Mouse (Mus musculus) stomach, postnatal 0 days (tissue): ENCODE results near the gene Cct5. TPM values are rescaled to one million over a fixed set of nuclear protein-coding genes. Genes with fewer than 3 reads are reported as not detected.
A peak's percentile ranks its signal among the peaks of the same experiment; 100 is the strongest.

Experiments used
- ATAC-seq: fragments of 200-750 bp; cut with Nextera tagmentation; 2 replicates; pipeline ENCODE4 v1.8.0; 2017; ENCODE audit not compliant: low FRiP score, low TSS enrichment
- DNase-seq: peaks from one replicate; pipeline ENCODE4 v3.0.0-alpha.2; 2016; ENCODE audit warnings: low spot score
- H3K27ac ChIP-seq: fragments of 300-500 bp; sonication (generic); replicated peaks from 2 replicates; pipeline ENCODE4 v1.5.1; 2014; ENCODE audit warnings: mild to moderate bottlenecking, control low read depth
- H3K27me3 ChIP-seq: fragments of 300-500 bp; sonication (generic); 2 replicates; pipeline ENCODE4 v1.6.1; 2014; ENCODE audit warnings: low read length; ENCODE audit not compliant: control insufficient read depth, insufficient read depth
- H3K36me3 ChIP-seq: fragments of 300-500 bp; sonication (generic); 2 replicates; pipeline ENCODE4 v1.6.1; 2014; ENCODE audit warnings: low read length, mixed read lengths; ENCODE audit not compliant: control insufficient read depth, insufficient read depth
- H3K4me1 ChIP-seq: fragments of 300-500 bp; sonication (generic); replicated peaks from 2 replicates; pipeline ENCODE4 v1.6.1; 2014; ENCODE audit warnings: antibody characterized with exemption; ENCODE audit not compliant: control insufficient read depth, insufficient read depth
- H3K4me2 ChIP-seq: fragments of 300-500 bp; sonication (generic); replicated peaks from 2 replicates; pipeline ENCODE4 v1.6.1; 2014; ENCODE audit warnings: low read depth, mild to moderate bottlenecking, control low read depth, moderate library complexity
- H3K4me3 ChIP-seq: fragments of 300-500 bp; sonication (generic); 2 replicates; pipeline ENCODE4 v1.5.1; 2014; ENCODE audit warnings: low read depth, low read length, control low read depth
- H3K9ac ChIP-seq: fragments of 300-500 bp; sonication (generic); 2 replicates; pipeline ENCODE4 v1.6.1; 2014; ENCODE audit warnings: mild to moderate bottlenecking, low read length, control low read depth, mixed read lengths
- H3K9me3 ChIP-seq: fragments of 300-500 bp; sonication (generic); 2 replicates; pipeline ENCODE4 v1.6.1; 2016; ENCODE audit warnings: low read length; ENCODE audit not compliant: control insufficient read depth
- CTCF ChIP-seq: IDR thresholded peaks from 2 replicates; pipeline ENCODE4 v1.5.1; 2016; ENCODE audit warnings: antibody characterized with exemption, low read depth, mild to moderate bottlenecking, moderate library complexity
- EP300 ChIP-seq: optimal IDR thresholded peaks from 2 replicates; pipeline ENCODE3; 2016; ENCODE audit warnings: antibody characterized with exemption
- WGBS: fragments of 180-500 bp; shearing (Covaris S2); extraction: QIAGEN DNeasy Blood & Tissue Kit; methylation state at CpG from one replicate; pipeline ENCODE4 v1.1.7; 2014; 5-methylcytosine and 5-hydroxymethylcytosine counted together
- polyA plus RNA-seq: library from polyadenylated mRNA; unstranded; fragments of >200 nt; fragmentation: Nextera tagmentation; extraction: Ambion mirVana; gene quantifications from 2 replicates; pipeline ENCODE4 v1.2.1, GENCODE M21; 2015

Cct5 gene
- polyA plus RNA-seq, 1 experiment from 2014 or later, result 248 TPM

DNA sequence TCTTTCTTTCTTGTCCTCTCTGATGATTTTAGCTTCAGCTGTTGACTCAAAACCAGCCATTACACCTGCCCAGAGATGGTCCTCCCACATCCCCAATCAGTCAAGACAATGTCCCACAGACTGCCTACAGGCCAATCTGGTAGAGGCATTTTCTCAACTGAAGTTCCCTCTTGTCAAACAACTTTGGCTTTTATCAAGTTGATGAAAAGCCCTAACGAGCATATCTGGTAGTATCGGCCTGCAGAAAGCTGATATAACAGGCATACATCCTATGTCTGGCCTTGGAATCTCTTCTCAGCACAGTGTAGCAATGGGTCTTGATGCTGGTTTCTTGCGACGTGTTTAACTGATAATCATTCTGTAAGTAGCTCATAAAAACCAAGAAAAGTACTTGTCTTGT lies 28.3 kb downstream of the Cct5 start:
- H3K36me3 ChIP-seq, result no peaks in the 10 kb centered on the region
- H3K27me3 ChIP-seq, result no peaks in the 10 kb centered on the region
- no peak overlapping the region for H3K9ac ChIP-seq
- 87% methylated on average over 4 of the region's 4 CpGs for WGBS
- ATAC-seq (no peak), DNase-seq (no peak)
- no peaks in the 10 kb centered on the region for H3K9me3 ChIP-seq
- H3K4me2 ChIP-seq, result no peak overlapping the region
- TF ChIP-seq CTCF (no peak), EP300 (no peak)
- peaks cover 5% of the 10 kb centered on the region for H3K4me1 ChIP-seq
- no peak overlapping the region for H3K27ac ChIP-seq
- no peak overlapping the region for H3K4me3 ChIP-seq

DNA sequence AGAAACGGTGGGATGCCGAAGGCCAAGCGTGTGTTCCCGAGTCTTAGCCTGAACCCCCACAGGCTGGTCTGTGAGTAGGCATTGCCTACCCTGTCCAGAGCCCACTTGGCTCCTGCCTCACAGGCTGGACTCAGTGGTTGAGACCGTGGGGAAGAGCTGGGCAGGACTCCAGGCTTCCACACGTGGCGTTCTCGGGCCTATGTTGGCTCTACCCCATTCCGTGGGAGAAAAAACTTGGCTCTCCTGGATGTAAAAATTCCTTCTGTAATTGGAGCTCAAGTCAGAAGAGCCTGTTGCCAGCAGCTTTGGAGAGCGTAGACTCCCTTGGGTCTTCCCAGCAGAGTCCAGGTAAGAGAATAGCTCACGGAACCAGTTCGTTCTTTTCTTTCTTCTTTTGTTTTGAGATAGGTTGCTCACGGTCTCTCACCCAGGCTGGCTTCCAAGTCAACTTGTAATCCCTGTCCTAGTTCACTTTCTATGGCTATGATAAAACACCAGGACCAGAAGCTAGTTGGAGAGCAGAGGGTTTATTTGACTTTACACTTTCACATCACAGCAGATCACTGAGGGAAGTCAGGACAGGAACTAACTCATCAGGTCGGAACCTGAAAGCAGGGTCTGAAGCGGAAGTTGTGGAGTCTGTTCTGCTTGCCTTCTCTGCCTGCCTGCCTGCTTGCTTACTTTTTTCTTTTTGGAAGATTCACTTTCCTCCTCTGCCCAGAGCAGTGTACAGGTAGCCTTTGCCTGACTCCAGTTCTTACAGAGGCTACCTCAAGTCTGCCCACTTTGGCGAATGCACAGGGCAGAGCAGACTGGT lies 29.5 kb downstream of the Cct5 start:
- Histone ChIP-seq H3K4me1 (peaks cover 8% of the 10 kb centered on the region), H3K36me3 (no peaks in the 10 kb centered on the region), H3K27ac (0 out of 2 replicates have a peak overlapping the region, but pooled peaks have one; percentile 40), H3K9ac (no peak overlapping the region), H3K9me3 (no peaks in the 10 kb centered on the region), H3K4me3 (no peak overlapping the region), H3K27me3 (no peaks in the 10 kb centered on the region), H3K4me2 (no peak overlapping the region)
- no peak for TF ChIP-seq CTCF
- TF ChIP-seq EP300, result no peak
- WGBS, result 64% methylated on average over 16 of the region's 16 CpGs
- ATAC-seq, result no peak
- peak; percentile 24 for DNase-seq

DNA sequence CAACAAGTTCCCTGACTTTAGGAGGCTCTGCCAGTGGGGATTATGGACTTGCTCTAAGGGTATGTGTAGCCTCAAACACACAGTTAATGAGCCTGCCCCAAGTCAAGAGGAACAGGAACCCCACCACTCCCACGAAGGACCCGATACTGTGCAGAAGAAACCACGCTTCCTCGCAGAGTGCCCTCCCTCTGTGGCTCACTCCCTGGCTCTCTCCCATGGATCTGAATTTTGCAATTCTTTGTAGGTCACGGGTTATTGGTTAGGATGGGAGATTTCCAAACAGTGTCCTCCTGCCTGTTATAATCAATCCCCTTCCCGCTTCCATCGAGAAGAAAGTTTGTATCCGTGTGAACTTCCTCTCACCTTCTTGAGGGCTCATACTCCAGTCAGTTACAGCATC lies 30.6 kb downstream of the Cct5 start:
- no peak overlapping the region for H3K9ac ChIP-seq
- WGBS, result 88% methylated on average over 8 of the region's 8 CpGs

DNA sequence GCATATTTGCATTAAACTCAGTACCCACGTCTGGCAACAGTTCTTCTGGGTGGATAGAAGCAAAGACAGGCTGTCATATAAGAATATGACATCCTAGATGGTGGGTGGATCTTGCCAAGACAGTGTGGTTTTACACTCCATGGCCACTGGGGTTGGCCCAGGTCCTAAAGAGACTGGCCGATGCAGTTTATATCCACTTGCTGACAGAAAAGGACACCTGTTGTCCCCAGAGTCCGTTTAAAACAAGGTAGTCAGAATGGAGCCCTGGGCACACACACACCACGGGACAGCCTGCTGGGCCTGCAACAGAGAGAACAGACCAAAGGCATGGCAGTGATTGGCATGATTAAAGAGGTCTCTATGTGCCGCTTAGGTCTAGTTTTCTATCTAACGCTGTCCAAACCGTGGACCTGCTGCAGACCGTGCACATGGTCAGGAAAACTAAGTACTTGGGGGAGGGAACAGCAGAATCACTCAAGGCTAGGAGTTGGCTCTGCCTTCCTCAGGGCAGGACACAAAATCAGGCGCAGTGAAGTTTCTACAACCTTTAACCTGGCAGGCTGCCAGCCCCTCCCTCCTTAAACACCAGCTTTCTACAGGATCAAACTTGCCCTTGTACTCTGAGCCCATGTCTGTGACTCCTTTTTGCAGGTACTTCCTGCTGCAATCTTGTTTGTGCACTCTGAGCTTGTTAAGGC lies 32.1 kb downstream of the Cct5 start:
- H3K4me2 ChIP-seq, result peak overlapping the region; percentile 30

More for the DNA sequence above, 30.6 kb downstream of the Cct5 start:
- H3K4me3 ChIP-seq, result no peak overlapping the region
- H3K4me2 ChIP-seq, result no peak overlapping the region
- H3K9me3 ChIP-seq, result no peaks in the 10 kb centered on the region
- H3K4me1 ChIP-seq, result peaks cover 8% of the 10 kb centered on the region
- peak overlapping the region; percentile 82 for H3K27ac ChIP-seq
- no peaks in the 10 kb centered on the region for H3K27me3 ChIP-seq
- no peak for DNase-seq
- no peak for ATAC-seq
- no peak for TF ChIP-seq EP300
- no peak for TF ChIP-seq CTCF
- no peaks in the 10 kb centered on the region for H3K36me3 ChIP-seq

DNA sequence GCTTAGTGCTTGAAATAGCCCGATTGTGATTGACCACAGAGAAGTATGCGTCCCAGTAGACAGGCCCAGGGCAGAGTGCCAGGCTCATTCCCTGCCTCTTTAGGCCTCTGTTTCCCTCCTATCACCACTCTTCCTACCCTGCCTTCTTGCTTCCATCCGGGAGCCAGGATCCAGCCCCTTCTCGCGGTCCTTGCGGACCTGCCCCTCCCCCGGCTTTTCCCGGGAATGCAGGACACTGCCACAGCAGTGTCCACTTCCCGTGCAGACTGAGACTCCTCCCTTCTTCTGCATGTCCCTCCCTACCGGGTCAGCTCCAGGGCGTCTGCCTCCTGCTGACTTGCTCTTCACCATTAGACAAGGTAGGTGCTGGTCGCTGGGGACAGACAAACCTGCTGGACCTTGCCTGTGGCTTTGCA lies 33.0 kb downstream of the Cct5 start:
- no peaks in the 10 kb centered on the region for H3K9me3 ChIP-seq
- DNase-seq (peak; percentile 77), ATAC-seq (peak; percentile 79)
- WGBS, result 19% methylated on average over 12 of the region's 12 CpGs
- H3K4me1 ChIP-seq, result peaks cover 8% of the 10 kb centered on the region
- peak overlapping the region; percentile 30 for H3K4me2 ChIP-seq
- H3K27ac ChIP-seq, result peak overlapping the region; percentile 86
- no peak for TF ChIP-seq EP300
- TF ChIP-seq CTCF, result no peak
- no peaks in the 10 kb centered on the region for H3K27me3 ChIP-seq
- H3K4me3 ChIP-seq, result peak overlapping the region; percentile 1; the same call in 1 of the 2 replicates
- peak overlapping the region; percentile 23; the same call in 1 of the 2 replicates for H3K9ac ChIP-seq
- no peaks in the 10 kb centered on the region for H3K36me3 ChIP-seq

More for the DNA sequence above, 32.1 kb downstream of the Cct5 start:
- Histone ChIP-seq H3K36me3 (no peaks in the 10 kb centered on the region), H3K27ac (peak overlapping the region; percentile 86), H3K4me3 (no peak overlapping the region), H3K9me3 (no peaks in the 10 kb centered on the region), H3K9ac (0 out of 2 replicates have a peak overlapping the region, but pooled peaks have one; percentile 23), H3K27me3 (no peaks in the 10 kb centered on the region), H3K4me1 (peaks cover 8% of the 10 kb centered on the region)
- TF ChIP-seq CTCF (peak; percentile 13; the same call in 1 of the 2 replicates), EP300 (peak; percentile 47)
- WGBS, result 39% methylated on average over 9 of the region's 9 CpGs
- DNase-seq (peak; percentile 93), ATAC-seq (peak; percentile 92)
